21 mouse cellular contexts compared by ENCODE assay signal in genomic region chr4:106333071-106333470, GRCm38 (mm10). TPM values are rescaled to one million over a fixed set of nuclear protein-coding genes. Genes with fewer than 3 reads are reported as not detected.
DNase-seq lines count a peak whose midpoint lies in the region; ATAC-seq and TF ChIP-seq lines count a peak whose summit lies in the region.
"Had no signal": no experiment of that assay in that cellular context is flagged by ENCODE, and none has a peak within 500 bp of the region (broad histone marks: within the 10 kb centered on the region; RNA-seq: fewer than 3 reads in every experiment).

No protein-coding gene starts in this region.

- ATAC-seq in hindbrain, embryonic 15.5 days (ENCODE audit: low FRiP score, low read depth): no peak
- no peak for ATAC-seq in hindbrain, embryonic 14.5 days (ENCODE audit: low FRiP score)
- no peak for ATAC-seq in liver, embryonic 11.5 days (replicated peaks; ENCODE audit: low FRiP score)
- no peak for ATAC-seq in liver, embryonic 13.5 days (ENCODE audit: low read depth)
- 0 out of 2 replicates have a peak, but pooled peaks have one; percentile 31 for ATAC-seq in liver, postnatal 0 days
- ATAC-seq in lung, postnatal 0 days: no peak
- ATAC-seq: forebrain, embryonic 15.5 days; hindbrain, postnatal 0 days; Patski had no signal

- H3K4me1 ChIP-seq in hindbrain, embryonic 15.5 days (replicated peaks): no peaks in the 10 kb centered on the region; the same call in 1 of the 2 replicates
- H3K4me1 ChIP-seq in hindbrain, embryonic 14.5 days (replicated peaks; ENCODE audit: control insufficient read depth, insufficient read depth, low read length): no peaks in the 10 kb centered on the region
- peaks cover 33% of the 10 kb centered on the region for H3K4me1 ChIP-seq in liver, embryonic 11.5 days (replicated peaks; ENCODE audit: control insufficient read depth, insufficient read depth, low read length)
- peaks cover 73% of the 10 kb centered on the region for H3K4me1 ChIP-seq in liver, embryonic 13.5 days (replicated peaks)
- H3K4me1 ChIP-seq in liver, postnatal 0 days (ENCODE audit: insufficient read depth): peaks cover 25% of the 10 kb centered on the region
- H3K4me1 ChIP-seq in lung, postnatal 0 days (ENCODE audit: insufficient read depth, low read depth, low read length): no peaks in the 10 kb centered on the region; the same call in 1 of the 2 replicates
- H3K4me1 ChIP-seq: forebrain, embryonic 15.5 days had no signal

- DNase-seq in hindbrain, embryonic 14.5 days (ENCODE audit: low spot score): no peak
- DNase-seq in liver, embryonic 11.5 days (ENCODE audit: low spot score): no peak
- no peak for DNase-seq in liver, embryonic 13.5 days
- no peak for DNase-seq in liver, postnatal 0 days
- no peak for DNase-seq in lung, postnatal 0 days (ENCODE audit: low spot score)
- no peak for DNase-seq in adrenal gland, postnatal 14 days
- DNase-seq: adrenal gland, adult 2 months; adrenal gland, postnatal 36 days; cerebellum, adult 8-10 months; cerebellum, postnatal 25 days; gastrocnemius, postnatal 36 days; heart, adult 18-20 months; heart, postnatal 36 days had no signal

- no peak overlapping the region for H3K9ac ChIP-seq in hindbrain, embryonic 15.5 days
- no peak overlapping the region for H3K9ac ChIP-seq in hindbrain, embryonic 14.5 days
- H3K9ac ChIP-seq in liver, embryonic 11.5 days (ENCODE audit: low read depth, low read length): no peak overlapping the region
- no peak overlapping the region for H3K9ac ChIP-seq in liver, embryonic 13.5 days
- H3K9ac ChIP-seq in liver, postnatal 0 days (replicated peaks): no peak overlapping the region
- no peak overlapping the region for H3K9ac ChIP-seq in lung, postnatal 0 days (replicated peaks; ENCODE audit: low read depth)
- H3K9ac ChIP-seq: embryonic facial prominence, embryonic 12.5 days; forebrain, embryonic 15.5 days; heart, embryonic 15.5 days had no signal

- WGBS in hindbrain, embryonic 15.5 days: 83% methylated on average over 3 of the region's 3 CpGs
- WGBS in hindbrain, embryonic 14.5 days: 78% methylated on average over 3 of the region's 3 CpGs
- 71% methylated on average over 3 of the region's 3 CpGs for WGBS in liver, embryonic 11.5 days
- 65% methylated on average over 3 of the region's 3 CpGs for WGBS in liver, embryonic 13.5 days (ENCODE audit: insufficient replicate concordance)
- WGBS in liver, postnatal 0 days (ENCODE audit: insufficient replicate concordance): 67% methylated on average over 3 of the region's 3 CpGs
- 68% methylated on average over 3 of the region's 3 CpGs for WGBS in lung, postnatal 0 days

- 0 out of 2 replicates have a peak overlapping the region, but pooled peaks have one; percentile 6 for H3K27ac ChIP-seq in hindbrain, embryonic 15.5 days (replicated peaks)
- no peak overlapping the region for H3K27ac ChIP-seq in hindbrain, embryonic 14.5 days
- H3K27ac ChIP-seq in liver, embryonic 11.5 days (ENCODE audit: low read depth, low read length): peak overlapping the region; percentile 43
- H3K27ac ChIP-seq in liver, embryonic 13.5 days: peak overlapping the region; percentile 64; the same call in 1 of the 2 replicates
- 0 out of 2 replicates have a peak overlapping the region, but pooled peaks have one; percentile 35 for H3K27ac ChIP-seq in liver, postnatal 0 days (ENCODE audit: low read depth)
- no peak overlapping the region for H3K27ac ChIP-seq in lung, postnatal 0 days (ENCODE audit: low read length)
- H3K27ac ChIP-seq: embryonic facial prominence, embryonic 12.5 days; forebrain, embryonic 15.5 days; hindbrain, postnatal 0 days had no signal

- TF ChIP-seq EP300 in liver, postnatal 0 days (IDR thresholded peaks at IDR 0.05; ENCODE audit: low read depth): no peak
- no peak for TF ChIP-seq EP300 in lung, postnatal 0 days (IDR thresholded peaks at IDR 0.05)

- H3K27me3 ChIP-seq in hindbrain, embryonic 15.5 days: no peaks in the 10 kb centered on the region
- no peaks in the 10 kb centered on the region for H3K27me3 ChIP-seq in hindbrain, embryonic 14.5 days (ENCODE audit: control insufficient read depth, insufficient read depth, low read length)
- no peaks in the 10 kb centered on the region for H3K27me3 ChIP-seq in liver, embryonic 11.5 days (replicated peaks; ENCODE audit: control insufficient read depth, insufficient read depth, low read length)
- H3K27me3 ChIP-seq in liver, embryonic 13.5 days: no peaks in the 10 kb centered on the region
- no peaks in the 10 kb centered on the region for H3K27me3 ChIP-seq in liver, postnatal 0 days (ENCODE audit: insufficient read depth, low read length)
- H3K27me3 ChIP-seq in lung, postnatal 0 days (replicated peaks; ENCODE audit: insufficient read depth, low read length): no peaks in the 10 kb centered on the region
- H3K27me3 ChIP-seq: CH12.LX; embryonic facial prominence, embryonic 12.5 days; forebrain, embryonic 15.5 days; heart, embryonic 15.5 days; Patski had no signal

- no peak overlapping the region for H3K4me2 ChIP-seq in hindbrain, embryonic 15.5 days
- no peak overlapping the region for H3K4me2 ChIP-seq in hindbrain, embryonic 14.5 days (replicated peaks)
- H3K4me2 ChIP-seq in liver, embryonic 11.5 days: no peak overlapping the region; the same call in 1 of the 2 replicates
- no peak overlapping the region for H3K4me2 ChIP-seq in liver, embryonic 13.5 days
- H3K4me2 ChIP-seq in liver, postnatal 0 days (ENCODE audit: low read depth, low read length): no peak overlapping the region
- no peak overlapping the region for H3K4me2 ChIP-seq in lung, postnatal 0 days (replicated peaks; ENCODE audit: low read depth, low read length)
- H3K4me2 ChIP-seq: embryonic facial prominence, embryonic 12.5 days; forebrain, embryonic 15.5 days; heart, embryonic 11.5 days; heart, embryonic 15.5 days had no signal

- H3K9me3 ChIP-seq in hindbrain, embryonic 15.5 days: no peaks in the 10 kb centered on the region
- H3K9me3 ChIP-seq in hindbrain, embryonic 14.5 days (ENCODE audit: control insufficient read depth, low read length): no peaks in the 10 kb centered on the region
- H3K9me3 ChIP-seq in liver, embryonic 11.5 days (ENCODE audit: control insufficient read depth, low read length): no peaks in the 10 kb centered on the region
- no peaks in the 10 kb centered on the region for H3K9me3 ChIP-seq in liver, embryonic 13.5 days (replicated peaks)
- no peaks in the 10 kb centered on the region for H3K9me3 ChIP-seq in liver, postnatal 0 days (ENCODE audit: low read length)
- H3K9me3 ChIP-seq in lung, postnatal 0 days (ENCODE audit: low read length): no peaks in the 10 kb centered on the region
- H3K9me3 ChIP-seq: embryonic facial prominence, embryonic 12.5 days; forebrain, embryonic 15.5 days; heart, embryonic 15.5 days had no signal

- no peaks in the 10 kb centered on the region for H3K36me3 ChIP-seq in hindbrain, embryonic 15.5 days
- H3K36me3 ChIP-seq in hindbrain, embryonic 14.5 days (replicated peaks; ENCODE audit: control insufficient read depth, insufficient read depth): no peaks in the 10 kb centered on the region
- peaks cover 2% of the 10 kb centered on the region; the same call in 1 of the 2 replicates for H3K36me3 ChIP-seq in liver, embryonic 11.5 days (ENCODE audit: control insufficient read depth, insufficient read depth, low read length)
- H3K36me3 ChIP-seq in liver, embryonic 13.5 days: no peaks in the 10 kb centered on the region
- no peaks in the 10 kb centered on the region for H3K36me3 ChIP-seq in liver, postnatal 0 days (replicated peaks; ENCODE audit: insufficient read depth, low read length)
- H3K36me3 ChIP-seq in lung, postnatal 0 days (ENCODE audit: insufficient read depth, low read length): no peaks in the 10 kb centered on the region
- H3K36me3 ChIP-seq: embryonic facial prominence, embryonic 12.5 days; forebrain, embryonic 15.5 days; heart, embryonic 15.5 days had no signal

- no peak overlapping the region for H3K4me3 ChIP-seq in hindbrain, embryonic 15.5 days
- no peak overlapping the region for H3K4me3 ChIP-seq in hindbrain, embryonic 14.5 days (replicated peaks; ENCODE audit: low read length)
- H3K4me3 ChIP-seq in liver, embryonic 11.5 days (ENCODE audit: low read depth, low read length): no peak overlapping the region
- no peak overlapping the region for H3K4me3 ChIP-seq in liver, embryonic 13.5 days (replicated peaks)
- H3K4me3 ChIP-seq in liver, postnatal 0 days (ENCODE audit: low read depth, low read length): no peak overlapping the region
- H3K4me3 ChIP-seq in lung, postnatal 0 days (ENCODE audit: low read depth, low read length): no peak overlapping the region
- H3K4me3 ChIP-seq: embryonic facial prominence, embryonic 12.5 days; forebrain, embryonic 15.5 days; heart, embryonic 15.5 days had no signal

- no peak for TF ChIP-seq CTCF in liver, postnatal 0 days (IDR thresholded peaks at IDR 0.05; ENCODE audit: low read depth)
- TF ChIP-seq CTCF in lung, postnatal 0 days (IDR thresholded peaks at IDR 0.05): no peak

RNA-seq across cellular contexts. Expression of gene Usp24, which starts 17.1 kb away (rescaled TPM):
- polyA plus RNA-seq in hindbrain, embryonic 15.5 days (2015; fragmentation: Nextera tagmentation; extraction: Ambion mirVana): 9.1 and 9.8 TPM in 2 replicates
- polyA plus RNA-seq in hindbrain, embryonic 14.5 days (2014; fragmentation: Nextera tagmentation; extraction: Ambion mirVana): 12.9 and 13.0 TPM in 2 replicates
- polyA plus RNA-seq in liver, embryonic 11.5 days (2014; fragmentation: Nextera tagmentation; extraction: Ambion mirVana): 12.6 and 15.1 TPM in 2 replicates
- 5.8 and 6.5 TPM in 2 replicates for polyA plus RNA-seq in liver, embryonic 13.5 days (2015; fragmentation: Nextera tagmentation; extraction: Ambion mirVana)
- 4.7 TPM in 2 replicates for polyA plus RNA-seq in liver, postnatal 0 days (2015; fragmentation: Nextera tagmentation; extraction: Ambion mirVana)
- polyA plus RNA-seq in lung, postnatal 0 days (2015; fragmentation: Nextera tagmentation; extraction: Ambion mirVana): 6.3 and 7.0 TPM in 2 replicates
- total RNA-seq in adrenal gland, postnatal 14 days (2021): 39.3 and 43.9 TPM in 2 replicates

Comparison
In these comparisons a context has a peak if more than half of its experiments do, and no peak if none do; other contexts are left out.
1. H3K27ac ChIP-seq: peak in hindbrain, embryonic 15.5 days (single experiment), liver, embryonic 11.5 days (single experiment), liver, embryonic 13.5 days (single experiment) and liver, postnatal 0 days (single experiment); none in hindbrain, embryonic 14.5 days (single experiment) and lung, postnatal 0 days (single experiment).